Mouse (Mus musculus) midbrain, embryonic 12.5 days (tissue): Measurements from ENCODE around the gene Prtn3. TPM values are rescaled to one million over a fixed set of nuclear protein-coding genes. Genes with fewer than 3 reads are reported as not detected.
A peak's percentile ranks its signal among the peaks of the same experiment; 100 is the strongest.

Experiments used
- ATAC-seq: fragments of 200-750 bp; cut with Nextera tagmentation; 2 replicates; pipeline ENCODE4 v1.8.0; 2017; ENCODE audit warnings: low read depth, moderate TSS enrichment, moderate library complexity; ENCODE audit not compliant: low FRiP score
- H3K27ac ChIP-seq: fragments of 300-500 bp; sonication (generic); replicated peaks from 2 replicates; pipeline ENCODE4 v1.5.1; 2016; ENCODE audit warnings: mild to moderate bottlenecking
- H3K27me3 ChIP-seq: fragments of 300-500 bp; sonication (generic); 2 replicates; pipeline ENCODE4 v1.6.1; 2016; ENCODE audit warnings: mild to moderate bottlenecking
- H3K36me3 ChIP-seq: fragments of 300-500 bp; sonication (generic); 2 replicates; pipeline ENCODE4 v1.6.1; 2016
- H3K4me1 ChIP-seq: fragments of 300-500 bp; sonication (generic); 2 replicates; pipeline ENCODE4 v1.6.1; 2016
- H3K4me2 ChIP-seq: fragments of 300-500 bp; sonication (generic); replicated peaks from 2 replicates; pipeline ENCODE4 v1.6.1; 2016; ENCODE audit warnings: mild to moderate bottlenecking, moderate library complexity
- H3K4me3 ChIP-seq: fragments of 300-500 bp; sonication (generic); 2 replicates; pipeline ENCODE4 v1.5.1; 2016; ENCODE audit warnings: mild to moderate bottlenecking
- H3K9ac ChIP-seq: fragments of 300-500 bp; sonication (generic); replicated peaks from 2 replicates; pipeline ENCODE4 v1.6.1; 2016; ENCODE audit warnings: mild to moderate bottlenecking, moderate library complexity
- H3K9me3 ChIP-seq: fragments of 300-500 bp; sonication (generic); 2 replicates; pipeline ENCODE4 v1.6.1; 2016; ENCODE audit warnings: mild to moderate bottlenecking
- WGBS: fragments of 180-500 bp; shearing (Covaris S2); methylation state at CpG from one replicate; pipeline ENCODE4 v1.1.7; 2016; 5-methylcytosine and 5-hydroxymethylcytosine counted together
- polyA plus RNA-seq: library from polyadenylated mRNA; unstranded; fragments of >200 nt; fragmentation: Nextera tagmentation; extraction: Ambion mirVana; gene quantifications from 2 replicates; pipeline ENCODE4 v1.2.1, GENCODE M21; 2016

Gene Prtn3
- polyA plus RNA-seq, 1 experiment from 2014 or later, result 14.3 TPM

- Histone ChIP-seq H3K9me3 (no peaks in the 10 kb centered on the region), H3K4me1 (peaks cover 13% of the 10 kb centered on the region), H3K27me3 (no peaks in the 10 kb centered on the region), H3K4me3 (no peak overlapping the region), H3K9ac (no peak overlapping the region), H3K27ac (no peak overlapping the region), H3K4me2 (no peak overlapping the region), H3K36me3 (no peaks in the 10 kb centered on the region)
- 73% methylated on average over 5 of the region's 5 CpGs for WGBS
- no peak for ATAC-seq
Observed at GRCm38 (mm10) chr10:79846553-79846952, 27.7 kb upstream of the Prtn3 start.

DNA sequence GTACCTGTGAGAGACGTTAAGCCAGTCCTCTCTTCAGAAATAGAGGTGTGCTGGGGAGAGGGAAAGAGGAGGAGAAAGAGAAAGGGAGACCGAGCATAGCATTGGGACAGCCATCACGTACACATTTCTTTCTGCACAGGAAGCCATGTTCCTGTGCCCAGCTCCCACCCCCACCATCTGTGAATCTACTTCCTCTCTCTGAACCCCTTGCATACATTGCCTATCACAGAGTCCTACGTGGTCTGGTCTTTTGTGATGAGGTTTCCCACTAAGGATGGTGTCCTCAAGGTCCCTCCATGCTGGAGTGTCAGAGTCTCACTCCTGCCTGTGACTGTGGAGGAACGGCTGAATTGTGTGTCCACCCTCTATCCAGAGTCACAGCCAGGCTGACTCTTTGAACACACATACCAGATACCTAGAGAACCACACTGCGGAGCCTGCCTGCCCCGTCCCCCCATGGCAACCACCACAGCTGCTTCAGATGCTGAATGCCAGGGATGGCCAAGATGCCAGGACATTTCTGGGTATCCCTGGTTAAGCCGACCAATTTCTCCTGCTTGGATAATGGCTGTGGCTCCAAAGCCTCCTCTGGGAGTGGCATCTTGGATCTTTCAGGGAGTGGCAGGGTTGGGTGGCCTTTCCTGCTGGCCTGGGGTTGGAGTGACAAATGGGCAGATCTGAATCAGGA is 24.2 kb upstream of the Prtn3 start:
- H3K27me3 ChIP-seq, result no peaks in the 10 kb centered on the region
- H3K9ac ChIP-seq, result no peak overlapping the region
- H3K36me3 ChIP-seq, result no peaks in the 10 kb centered on the region
- no peak overlapping the region for H3K27ac ChIP-seq
- H3K4me1 ChIP-seq, result peaks cover 25% of the 10 kb centered on the region
- no peaks in the 10 kb centered on the region for H3K9me3 ChIP-seq
- no peak for ATAC-seq
- H3K4me2 ChIP-seq, result no peak overlapping the region
- WGBS, result 87% methylated on average over 8 of the region's 8 CpGs
- no peak overlapping the region for H3K4me3 ChIP-seq

- H3K4me3 ChIP-seq, result no peak overlapping the region
- WGBS, result 89% methylated on average over 3 of the region's 3 CpGs
Observed at GRCm38 (mm10) chr10:79851653-79852052, 22.6 kb upstream of the Prtn3 start.

DNA sequence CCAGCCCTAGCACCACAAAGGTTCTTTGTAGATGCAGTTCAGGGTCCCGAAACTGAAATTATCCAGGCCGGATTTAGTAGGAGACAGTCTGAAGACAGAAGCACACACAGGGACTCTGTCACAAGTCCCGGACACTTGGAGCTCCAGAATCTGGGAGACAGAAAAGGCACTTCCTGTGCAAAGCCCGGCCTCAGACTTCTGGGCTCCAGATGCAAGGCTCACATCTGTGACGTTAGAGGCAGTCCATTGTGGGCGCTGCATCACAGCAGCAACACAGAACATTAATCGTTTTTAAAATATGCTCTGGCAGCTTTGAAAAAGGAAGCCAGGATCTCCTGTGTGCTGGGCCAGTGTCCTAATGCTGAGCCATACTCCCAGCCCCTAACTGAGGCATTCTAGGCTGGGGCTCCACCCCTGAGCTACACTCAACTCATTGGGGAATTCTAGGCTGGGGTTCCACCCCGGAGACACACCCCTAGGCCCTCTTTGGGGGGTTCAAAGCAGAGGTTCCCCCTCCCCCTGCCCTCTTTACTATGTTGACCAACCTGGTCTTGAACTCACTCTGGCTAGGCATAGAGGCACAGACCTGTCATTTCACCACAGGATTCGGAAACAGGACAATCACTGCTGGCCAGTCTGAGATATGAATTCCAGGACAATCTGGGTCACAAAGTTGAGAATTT is 22.0 kb upstream of the Prtn3 start:
- H3K27me3 ChIP-seq, result no peaks in the 10 kb centered on the region
- WGBS, result 62% methylated on average over 9 of the region's 9 CpGs
- H3K4me3 ChIP-seq, result peak overlapping the region; percentile 99
- H3K4me2 ChIP-seq, result peak overlapping the region; percentile 100
- peaks cover 43% of the 10 kb centered on the region for H3K4me1 ChIP-seq
- peak overlapping the region; percentile 99 for H3K27ac ChIP-seq
- H3K9me3 ChIP-seq, result no peaks in the 10 kb centered on the region
- peaks cover 7% of the 10 kb centered on the region for H3K36me3 ChIP-seq
- peak overlapping the region; percentile 78 for H3K9ac ChIP-seq
- ATAC-seq, result no peak

More at GRCm38 (mm10) chr10:79851653-79852052, 22.6 kb upstream of the Prtn3 start:
- no peak for ATAC-seq
- Histone ChIP-seq H3K9ac (peak overlapping the region; percentile 78; the same call in 1 of the 2 replicates), H3K27me3 (no peaks in the 10 kb centered on the region), H3K4me2 (peak overlapping the region; percentile 100), H3K27ac (peak overlapping the region; percentile 99), H3K9me3 (no peaks in the 10 kb centered on the region), H3K4me1 (peaks cover 37% of the 10 kb centered on the region), H3K36me3 (peaks cover under 1% of the 10 kb centered on the region)

DNA sequence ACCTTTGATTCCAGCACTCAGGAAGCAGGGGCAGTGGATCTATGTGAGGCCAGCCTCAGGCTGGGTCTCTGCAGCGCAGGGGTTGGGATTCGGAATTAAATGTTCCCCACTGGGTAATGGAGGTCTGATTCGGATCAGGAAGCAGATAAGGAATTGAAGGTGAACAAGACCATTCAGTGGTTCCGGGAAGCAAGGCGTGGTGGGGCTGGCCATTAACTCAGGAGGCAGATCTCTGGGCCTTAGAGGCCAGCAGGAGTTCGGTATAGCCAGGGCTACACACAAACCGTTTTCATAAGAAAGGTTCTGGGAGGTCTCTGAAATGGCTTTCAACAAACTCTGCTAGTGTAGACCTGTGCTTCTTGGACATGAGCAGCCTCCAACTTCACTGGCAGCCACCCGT is 21.4 kb upstream of the Prtn3 start:
- 21% methylated on average over 8 of the region's 8 CpGs for WGBS
- Histone ChIP-seq H3K4me1 (peaks cover 48% of the 10 kb centered on the region), H3K4me2 (peak overlapping the region; percentile 100), H3K9ac (peak overlapping the region; percentile 78), H3K9me3 (no peaks in the 10 kb centered on the region), H3K4me3 (peak overlapping the region; percentile 99), H3K27ac (peak overlapping the region; percentile 99), H3K27me3 (no peaks in the 10 kb centered on the region), H3K36me3 (peaks cover 11% of the 10 kb centered on the region)
- no peak for ATAC-seq

- Histone ChIP-seq H3K9me3 (no peaks in the 10 kb centered on the region), H3K9ac (peak overlapping the region; percentile 78), H3K4me1 (peaks cover 54% of the 10 kb centered on the region), H3K36me3 (peaks cover 17% of the 10 kb centered on the region), H3K27me3 (no peaks in the 10 kb centered on the region), H3K27ac (peak overlapping the region; percentile 99), H3K4me2 (peak overlapping the region; percentile 100), H3K4me3 (peak overlapping the region; percentile 99)
- WGBS, result under 1% methylated on average over 15 of the region's 15 CpGs
- ATAC-seq, result peak; percentile 38
Observed at GRCm38 (mm10) chr10:79853392-79853791, 20.9 kb upstream of the Prtn3 start.

DNA sequence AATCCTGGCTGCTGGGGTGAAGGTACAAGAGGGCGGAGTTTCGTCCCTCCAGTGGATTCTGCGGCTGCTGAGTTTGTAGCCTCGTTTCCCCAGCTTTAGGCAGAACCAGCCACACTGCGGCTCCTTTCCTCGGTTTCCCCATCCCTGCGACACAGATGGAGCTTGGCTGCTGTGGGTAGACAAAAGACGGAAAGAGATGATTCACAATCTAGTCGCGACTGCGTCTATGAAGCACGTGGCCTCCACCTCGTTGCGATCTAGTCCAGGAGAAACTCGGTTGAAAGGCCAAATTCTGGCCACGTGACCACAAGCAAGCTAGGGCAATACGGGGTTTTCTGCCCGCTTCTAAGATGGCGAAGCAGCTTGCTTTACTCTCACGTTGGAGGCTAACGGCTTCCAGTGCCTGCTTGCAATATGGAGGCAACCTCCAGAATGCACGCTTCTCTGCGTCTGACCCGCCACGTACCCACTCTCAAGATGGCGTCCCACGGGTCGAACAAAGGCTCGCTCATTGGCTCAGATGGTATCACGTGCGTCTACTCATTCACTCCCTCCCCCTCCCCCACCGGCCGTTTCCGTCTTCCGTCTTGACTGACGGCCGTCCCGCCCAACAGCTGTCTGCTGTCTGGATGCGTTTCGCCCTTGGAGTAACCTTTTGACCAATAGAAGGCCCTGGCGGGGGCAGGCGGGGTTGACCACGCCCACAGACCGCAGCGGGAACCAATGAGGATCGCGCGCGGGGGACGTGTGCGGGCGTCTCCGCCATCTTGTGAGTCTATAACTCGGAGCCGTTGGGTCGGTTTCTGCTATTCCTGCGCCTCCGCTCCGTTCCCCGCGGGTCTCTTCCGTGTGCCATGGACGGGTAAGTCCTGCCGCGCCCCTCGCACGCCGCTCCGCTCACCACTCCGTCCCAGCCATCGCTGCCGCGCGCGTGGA is 20.1 kb upstream of the Prtn3 start, which contains the start of gene Ptbp1:
Ptbp1 (plus strand) TSS at position 568 of the 936 bp plus-strand sequence.
- H3K9ac ChIP-seq, result peak within 1 kb of the TSS; percentile 98
- WGBS, result 0% methylated on average over 73 of the region's 75 CpGs
- H3K4me3 ChIP-seq, result peak within 1 kb of the TSS; percentile 99
- peaks cover 61% of the 10 kb centered on the region for H3K4me1 ChIP-seq
- H3K9me3 ChIP-seq, result no peaks in the 10 kb centered on the region
- H3K27ac ChIP-seq, result peak within 1 kb of the TSS; percentile 100
- H3K4me2 ChIP-seq, result peak within 1 kb of the TSS; percentile 100
- peaks cover 24% of the 10 kb centered on the region for H3K36me3 ChIP-seq
- ATAC-seq, result peak; percentile 92
- no peaks in the 10 kb centered on the region for H3K27me3 ChIP-seq

DNA sequence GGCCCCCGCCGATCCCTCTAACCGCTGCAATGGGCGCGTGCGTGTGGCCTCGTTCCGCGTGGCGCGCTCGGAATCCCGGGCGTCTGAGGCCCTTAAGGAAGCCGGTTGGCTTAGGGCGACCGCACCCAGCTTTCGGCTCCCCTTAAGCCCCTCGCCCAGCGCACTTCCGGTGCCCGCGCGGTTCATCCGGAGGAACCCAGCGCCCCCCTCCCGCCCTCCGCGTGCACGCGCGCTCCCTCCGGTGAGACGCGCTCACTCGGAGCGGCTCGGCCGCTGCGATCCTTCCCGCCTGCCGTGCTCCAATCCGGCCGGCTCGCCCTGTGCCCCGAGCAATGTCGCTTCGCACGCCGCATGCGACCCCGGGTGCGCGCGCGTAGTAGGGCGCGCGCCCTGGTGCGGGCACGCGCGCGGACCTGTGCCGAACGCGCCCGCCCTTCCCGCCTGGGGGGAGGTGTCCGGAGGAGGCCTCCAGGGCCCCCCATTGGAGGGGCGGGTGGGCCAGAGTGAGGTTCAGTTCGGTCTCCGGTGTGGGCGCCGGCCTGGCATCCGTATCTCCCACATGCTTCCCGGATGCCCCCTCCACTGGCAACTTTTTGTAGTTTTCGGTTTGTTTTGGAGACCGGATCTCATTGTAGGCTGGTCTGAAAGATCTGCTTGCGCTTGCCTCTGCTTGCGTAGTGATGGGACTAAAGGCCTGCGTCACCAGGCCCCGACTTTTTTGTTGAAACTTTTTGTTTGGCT is 19.3 kb upstream of the Prtn3 start:
- under 1% methylated on average over 82 of the region's 83 CpGs for WGBS
- ATAC-seq, result peak; percentile 35
- Histone ChIP-seq H3K27ac (peak overlapping the region; percentile 100), H3K36me3 (peaks cover 33% of the 10 kb centered on the region), H3K9me3 (no peaks in the 10 kb centered on the region), H3K4me1 (peaks cover 61% of the 10 kb centered on the region), H3K9ac (peak overlapping the region; percentile 98), H3K4me2 (peak overlapping the region; percentile 100), H3K4me3 (peak overlapping the region; percentile 99), H3K27me3 (no peaks in the 10 kb centered on the region)

DNA sequence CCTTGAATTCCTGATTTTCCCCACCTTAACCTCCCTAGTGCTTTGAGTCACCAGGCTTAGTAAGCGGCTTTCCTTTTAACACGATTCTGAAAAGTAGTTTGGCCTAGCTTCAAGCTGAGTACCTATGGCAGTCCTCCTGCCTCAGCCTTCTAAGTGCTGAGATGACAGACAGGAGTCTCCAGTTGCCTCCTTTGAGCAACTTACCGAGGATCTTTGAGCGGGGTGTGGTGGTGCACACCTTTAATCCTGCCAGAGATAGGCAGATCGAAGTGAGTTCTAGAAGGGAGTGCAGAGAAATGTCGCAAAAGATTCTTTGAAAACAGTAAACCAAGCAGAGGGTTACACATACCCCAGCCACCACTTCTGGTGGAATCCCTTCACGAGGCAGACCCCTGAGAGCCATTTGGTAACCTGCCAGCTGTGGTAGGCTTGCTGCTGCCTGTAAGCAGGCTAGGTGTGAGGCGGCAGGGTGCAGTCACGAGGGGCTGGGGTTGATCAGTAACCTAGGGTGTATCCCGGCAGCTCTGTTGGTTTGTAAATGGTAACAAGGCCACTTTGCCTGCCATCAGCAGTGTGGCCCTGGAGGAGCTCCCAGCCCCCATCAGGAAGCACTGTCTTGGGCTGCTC is 18.6 kb upstream of the Prtn3 start:
- ATAC-seq, result no peak

DNA sequence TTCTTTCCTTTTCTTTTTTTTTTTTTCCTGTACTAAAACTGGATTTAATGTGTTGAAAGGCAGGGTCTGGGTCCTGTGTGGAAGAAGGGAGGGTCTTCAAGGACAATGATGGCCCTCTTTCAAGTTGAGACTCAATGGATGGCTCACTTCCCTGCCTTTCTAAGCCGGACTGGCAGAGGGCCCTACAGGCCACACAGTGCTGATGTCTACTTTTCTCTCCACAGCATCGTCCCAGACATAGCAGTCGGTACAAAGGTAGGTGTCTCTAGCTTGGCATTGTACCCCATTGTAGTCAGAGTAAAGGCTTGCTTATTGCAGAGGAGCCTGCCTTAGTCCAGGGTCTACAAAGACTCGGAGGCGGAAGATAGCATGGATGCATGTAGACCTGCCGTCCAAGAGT is 18.0 kb upstream of the Prtn3 start:
- H3K36me3 ChIP-seq, result peaks cover 46% of the 10 kb centered on the region
- no peak for ATAC-seq
- no peaks in the 10 kb centered on the region for H3K27me3 ChIP-seq
- H3K4me1 ChIP-seq, result peaks cover 57% of the 10 kb centered on the region
- H3K4me2 ChIP-seq, result peak overlapping the region; percentile 100
- peak overlapping the region; percentile 98 for H3K9ac ChIP-seq
- no peaks in the 10 kb centered on the region for H3K9me3 ChIP-seq
- peak overlapping the region; percentile 99 for H3K4me3 ChIP-seq
- 53% methylated on average over 6 of the region's 6 CpGs for WGBS
- peak overlapping the region; percentile 56; the same call in 1 of the 2 replicates for H3K27ac ChIP-seq

More for the DNA sequence above, 18.6 kb upstream of the Prtn3 start:
- Histone ChIP-seq H3K9me3 (no peaks in the 10 kb centered on the region), H3K4me1 (peaks cover 61% of the 10 kb centered on the region), H3K27me3 (no peaks in the 10 kb centered on the region), H3K4me2 (peak overlapping the region; percentile 100), H3K9ac (peak overlapping the region; percentile 98), H3K36me3 (peaks cover 40% of the 10 kb centered on the region), H3K4me3 (peak overlapping the region; percentile 99), H3K27ac (peak overlapping the region; percentile 100)
- 6% methylated on average over 10 of the region's 10 CpGs for WGBS
